Mouse (Mus musculus) adrenal gland, postnatal 14 days (tissue): ENCODE data around the gene Trp53rkb. TPM values are rescaled to one million over a fixed set of nuclear protein-coding genes. Genes with fewer than 3 reads are reported as not detected.

Experiments used
- DNase-seq: peaks from one replicate; pipeline ENCODE4 v3.0.0; 2021; ENCODE audit warnings: mixed read lengths
- total RNA-seq: library from RNA; stranded (reverse); gene quantifications from 2 replicates; pipeline ENCODE4 v1.2.3, GENCODE M21; 2021

The Trp53rkb gene
- total RNA-seq, 1 experiment from 2014 or later = 4.4 TPM

- no peak for DNase-seq
These were observed 7.5 kb downstream of the Trp53rkb start for GRCm38 (mm10) chr2:166799615-166800472.

DNA sequence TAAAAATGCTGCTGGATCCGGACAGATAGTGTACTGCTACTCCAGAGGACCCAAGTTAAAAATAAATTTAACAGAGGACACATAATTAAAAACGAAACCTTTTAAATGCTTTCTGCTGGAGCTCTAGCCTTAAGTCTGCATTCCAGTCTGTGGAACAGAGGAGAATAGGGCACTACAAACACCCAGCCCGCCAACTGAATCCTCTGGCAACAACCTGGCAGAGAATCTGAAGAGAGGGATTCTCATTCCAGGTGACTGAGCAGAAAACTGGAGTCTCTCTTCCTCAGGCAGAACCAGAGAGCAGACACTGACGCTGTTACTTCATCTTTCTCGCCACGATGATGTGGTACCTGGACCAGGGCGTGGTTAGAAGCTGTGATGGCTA is 8.1 kb downstream of the Trp53rkb start:
- no peak for DNase-seq

DNA sequence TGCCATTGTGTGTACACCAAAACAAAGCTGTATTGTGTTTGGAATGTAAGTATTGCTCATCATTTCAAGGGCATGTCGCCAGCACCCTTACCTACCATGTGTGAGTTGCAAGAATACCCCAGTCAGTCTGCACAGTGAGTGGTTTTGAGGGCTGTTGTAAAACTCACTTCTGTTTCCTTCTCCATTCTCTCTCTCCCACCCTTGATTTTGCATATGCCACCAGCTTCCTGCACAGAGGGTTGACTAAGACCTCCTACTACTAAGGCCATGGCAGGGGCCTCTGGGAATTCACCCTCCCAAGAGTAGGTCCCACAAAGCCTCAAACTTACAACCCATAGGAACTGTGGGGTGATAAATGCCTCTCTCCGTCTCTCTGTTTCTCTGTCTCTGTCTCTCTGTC is 9.1 kb downstream of the Trp53rkb start:
- no peak for DNase-seq

DNA sequence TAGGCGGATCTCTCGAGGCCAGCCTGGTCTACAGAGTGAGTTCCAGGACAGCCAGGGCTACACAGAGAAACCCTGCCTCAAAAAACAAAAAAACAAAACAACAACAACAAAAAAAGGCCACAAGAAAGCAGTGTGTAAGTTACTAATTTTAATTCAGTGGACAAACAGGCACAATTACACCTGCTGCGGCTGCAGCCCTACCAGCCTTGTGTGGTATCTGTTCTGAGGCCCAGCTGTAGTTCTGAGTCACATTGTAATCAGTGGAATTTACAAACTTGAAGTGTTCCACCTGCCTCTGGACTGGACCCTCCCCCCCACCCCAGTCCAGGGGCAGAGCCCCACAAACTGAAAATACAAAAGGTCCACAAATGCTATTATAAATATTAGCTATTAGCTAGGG is 11.0 kb downstream of the Trp53rkb start:
- no peak for DNase-seq

DNA sequence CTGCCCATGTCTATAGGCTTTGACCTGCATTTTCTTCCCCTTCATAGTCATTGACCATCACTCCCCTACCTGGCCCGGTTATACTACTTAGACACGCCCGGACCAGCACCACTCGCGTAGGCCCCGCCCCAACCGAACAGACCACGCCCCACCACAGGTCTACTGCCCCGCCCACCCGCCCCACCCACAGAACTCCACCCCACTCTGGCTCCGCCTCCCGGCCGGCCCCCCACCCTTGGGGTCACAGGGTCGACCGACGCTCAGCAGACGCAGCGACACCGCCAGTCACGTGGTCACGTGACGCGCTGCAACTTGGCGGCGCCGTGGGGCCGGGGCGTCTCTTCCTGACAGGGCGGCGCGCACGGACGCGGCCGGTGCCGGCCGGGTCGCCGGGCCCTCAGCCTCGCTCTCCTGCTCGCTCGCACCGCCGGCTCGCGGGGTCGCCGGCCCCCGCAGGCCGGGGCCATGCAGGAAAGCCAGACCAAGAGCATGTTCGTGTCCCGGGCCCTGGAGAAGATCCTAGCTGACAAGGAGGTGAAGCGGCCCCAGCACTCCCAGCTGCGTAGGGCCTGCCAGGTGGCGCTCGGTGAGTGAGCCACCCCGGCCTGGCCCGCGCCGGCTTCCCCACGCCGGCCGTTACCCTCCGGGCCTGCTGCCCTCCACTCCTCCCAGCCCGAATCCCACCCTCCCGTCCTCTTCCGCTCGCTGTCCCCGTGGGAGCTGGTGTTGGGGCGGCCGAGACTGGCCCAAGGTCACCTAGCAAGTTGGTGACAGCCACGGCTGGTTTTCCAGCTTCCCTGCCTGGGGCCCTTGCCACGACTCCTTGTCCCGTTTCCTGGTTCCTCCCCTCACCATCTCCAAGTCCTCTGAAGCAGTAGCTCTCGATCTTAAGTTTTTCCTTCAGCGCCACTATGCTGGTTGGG is 13.2 kb downstream of the Trp53rkb start, which contains the start of gene Arfgef2:
Gene Arfgef2, plus strand, starts transcription at position 339 of the 923 bp plus-strand sequence.
- peak; percentile 96 for DNase-seq

DNA sequence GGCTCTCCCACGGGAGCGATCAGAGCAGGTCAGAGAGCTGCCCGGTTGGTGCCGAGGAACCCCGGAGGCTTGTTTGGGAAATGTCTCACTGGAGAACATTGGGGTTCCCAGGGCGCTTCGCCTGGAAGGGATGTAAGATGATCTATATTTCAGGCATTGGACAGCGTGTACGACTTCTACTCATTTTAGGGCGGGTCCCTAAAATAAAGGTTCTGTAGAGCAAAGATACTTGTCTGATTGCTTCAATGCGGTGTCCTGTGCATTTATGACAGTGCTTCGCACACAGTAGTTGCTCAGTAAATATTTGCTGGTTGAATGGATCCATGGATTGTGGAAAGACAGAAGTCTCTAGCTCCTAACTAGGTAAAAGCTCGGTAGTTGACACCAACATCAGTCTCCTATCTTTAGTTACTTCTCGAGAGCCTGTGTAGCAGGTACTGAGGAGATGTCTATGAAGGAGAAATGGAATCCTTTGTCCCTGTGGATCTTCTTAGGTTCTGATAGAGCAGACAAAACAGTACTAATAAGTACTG is 13.9 kb downstream of the Trp53rkb start:
- DNase-seq = no peak

DNA sequence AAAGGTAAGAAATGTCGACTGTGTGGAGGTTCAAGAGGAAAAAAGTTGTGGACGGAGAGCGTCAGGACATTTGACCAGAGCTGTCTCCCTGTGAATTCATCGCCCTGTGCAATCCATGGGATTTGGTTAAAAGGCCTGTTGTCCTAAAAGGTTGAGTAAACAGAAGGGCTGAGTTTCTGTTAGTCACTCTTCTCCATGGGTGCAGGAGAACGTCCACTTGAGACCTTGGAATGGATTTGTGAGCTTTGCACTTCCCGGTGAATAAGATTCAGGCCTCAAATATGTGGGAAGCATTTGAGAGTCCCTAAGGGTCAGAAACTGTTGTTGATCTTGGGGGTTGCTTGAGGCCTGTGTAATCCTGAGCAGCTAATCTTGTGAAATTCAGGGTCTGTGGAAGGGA is 14.5 kb downstream of the Trp53rkb start:
- DNase-seq = no peak

DNA sequence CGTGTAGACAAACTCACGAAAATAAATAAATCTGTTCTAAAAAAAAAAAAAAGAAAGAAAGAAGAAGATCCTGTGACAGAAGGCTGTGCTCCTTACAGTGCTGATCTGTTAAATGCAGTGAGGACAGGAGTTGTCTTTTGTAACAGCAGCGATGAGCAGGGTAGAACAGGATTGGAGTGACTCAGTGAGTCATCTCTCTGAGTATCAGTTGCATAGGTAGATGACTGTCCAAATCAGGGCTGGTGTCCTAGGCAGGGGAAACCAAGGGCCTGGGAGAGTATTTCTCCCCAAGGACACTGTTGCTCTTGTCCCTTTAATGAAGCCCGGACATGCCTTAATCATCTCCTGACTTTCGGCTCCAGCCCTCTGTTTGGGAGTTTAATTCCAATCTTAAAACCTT is 17.2 kb downstream of the Trp53rkb start:
- DNase-seq = peak; percentile 37

DNA sequence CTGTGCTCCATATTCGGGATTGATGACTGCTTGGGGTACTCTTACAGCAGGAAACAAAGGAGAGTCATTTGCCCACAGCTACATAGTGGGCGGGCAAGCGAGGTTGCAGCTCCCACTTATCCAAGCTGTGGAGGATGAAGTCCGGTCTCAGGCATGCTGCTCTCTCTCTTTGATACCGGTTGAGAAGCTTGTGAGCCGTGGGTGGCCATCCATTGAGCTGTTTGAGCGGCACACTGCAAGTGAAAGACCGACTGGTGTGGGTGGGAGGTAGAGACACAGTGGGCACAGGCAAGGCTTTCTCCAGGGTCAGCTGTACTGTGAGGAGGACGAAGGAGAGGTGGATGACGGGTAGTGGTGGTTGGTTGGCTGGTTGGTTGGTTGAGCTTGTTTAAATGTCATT is 18.5 kb downstream of the Trp53rkb start:
- no peak for DNase-seq

- no peak for DNase-seq
These were observed 26.3 kb downstream of the Trp53rkb start for GRCm38 (mm10) chr2:166818463-166819143.

DNA sequence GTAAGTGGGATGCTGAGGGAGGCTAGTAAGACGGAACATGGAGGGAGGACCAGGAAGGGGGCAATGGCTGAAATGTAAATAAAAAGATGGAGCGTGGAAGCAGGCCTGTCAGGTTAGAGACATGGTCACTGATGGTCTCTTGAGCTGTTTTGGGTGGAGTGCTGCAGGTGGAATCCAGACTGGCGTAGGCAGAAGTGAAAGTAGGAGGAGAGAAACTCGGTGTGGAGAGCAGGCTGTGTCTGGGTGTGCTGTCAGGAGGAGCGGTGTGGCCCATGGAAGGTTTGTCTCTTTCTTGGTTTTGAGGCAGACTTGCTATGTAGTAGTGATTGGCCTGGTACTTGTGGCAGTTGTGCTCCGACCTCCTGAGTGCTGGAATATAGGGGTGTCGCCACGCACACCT is 27.5 kb downstream of the Trp53rkb start:
- DNase-seq = no peak

GRCm38 (mm10) chr2:166820844-166821243 is 28.5 kb downstream of the Trp53rkb start:
- DNase-seq = no peak

DNA sequence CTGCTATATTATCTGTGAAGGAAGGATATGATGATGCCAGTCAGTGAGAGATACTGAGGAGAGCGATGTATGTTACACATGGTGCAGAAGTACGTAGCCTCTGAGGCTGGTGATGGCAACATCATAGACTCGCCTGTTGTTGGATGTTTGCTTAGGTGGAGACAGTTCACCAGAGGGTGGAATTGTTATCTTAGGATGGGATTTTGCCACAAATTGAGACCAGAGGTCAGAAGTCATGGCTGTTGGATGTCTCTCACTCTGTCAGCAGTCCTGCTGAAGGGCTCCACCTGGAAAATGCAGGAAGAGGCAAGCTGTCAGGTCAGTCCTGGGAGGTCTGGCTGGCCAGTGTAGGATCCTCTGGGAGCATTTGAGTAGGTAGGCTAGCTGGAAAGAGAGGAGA is 29.1 kb downstream of the Trp53rkb start:
- DNase-seq = no peak

DNA sequence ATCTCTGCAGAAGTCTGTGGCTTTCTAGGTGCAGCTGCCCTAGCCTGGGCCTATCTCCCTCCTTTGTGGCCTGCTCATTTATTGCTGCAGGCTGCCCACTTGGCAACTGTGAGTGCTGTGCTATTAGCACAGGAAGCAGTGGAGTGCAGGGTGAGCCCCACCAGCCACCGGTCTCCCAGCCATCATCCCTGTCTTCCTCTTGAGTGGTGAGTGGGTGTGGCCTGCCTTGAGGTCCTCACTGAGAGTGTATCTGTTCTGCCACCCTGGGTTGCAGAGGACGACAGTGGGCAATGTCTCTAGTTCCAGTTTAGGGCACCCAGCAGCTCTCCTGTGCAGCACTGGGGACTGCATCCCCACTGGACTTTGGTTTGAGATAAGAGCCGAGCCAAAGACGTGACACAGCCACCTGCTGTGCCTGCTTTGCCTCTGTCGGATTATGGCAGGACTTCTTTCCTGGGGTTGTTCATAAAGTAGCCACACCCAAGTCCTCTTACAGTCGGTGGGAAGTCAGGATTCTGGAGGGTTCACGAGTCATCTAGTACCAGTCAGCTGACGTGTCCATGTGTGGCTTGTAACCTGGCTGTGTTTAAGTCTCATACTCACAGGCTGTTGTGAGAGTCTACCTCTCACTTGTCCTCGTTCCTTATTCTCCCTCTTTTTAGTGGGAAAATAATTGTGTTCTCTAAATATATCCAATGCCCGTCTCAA is 29.9 kb downstream of the Trp53rkb start:
- no peak for DNase-seq

- DNase-seq = no peak
These were observed 30.6 kb downstream of the Trp53rkb start for GRCm38 (mm10) chr2:166822901-166823300.

DNA sequence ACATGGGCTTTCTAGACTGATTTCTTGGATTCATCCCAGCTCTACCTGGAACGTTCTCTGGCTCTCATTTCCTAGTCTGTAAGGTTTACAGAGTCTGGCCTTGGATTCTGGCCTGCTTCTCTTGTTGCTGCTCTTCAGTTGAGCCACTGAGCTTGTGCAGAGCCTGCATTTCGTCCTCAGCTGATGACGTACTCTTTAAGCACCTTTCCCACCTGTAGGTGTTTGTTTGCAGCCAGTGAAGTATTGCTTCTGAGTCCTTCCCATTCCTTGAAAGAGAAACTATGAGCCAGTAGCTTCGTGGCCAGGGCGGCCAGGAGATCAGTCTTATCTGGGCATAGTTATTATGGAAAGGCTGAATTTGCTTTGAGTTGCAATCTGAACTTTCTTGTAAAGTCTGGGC is 32.1 kb downstream of the Trp53rkb start:
- DNase-seq = no peak

DNA sequence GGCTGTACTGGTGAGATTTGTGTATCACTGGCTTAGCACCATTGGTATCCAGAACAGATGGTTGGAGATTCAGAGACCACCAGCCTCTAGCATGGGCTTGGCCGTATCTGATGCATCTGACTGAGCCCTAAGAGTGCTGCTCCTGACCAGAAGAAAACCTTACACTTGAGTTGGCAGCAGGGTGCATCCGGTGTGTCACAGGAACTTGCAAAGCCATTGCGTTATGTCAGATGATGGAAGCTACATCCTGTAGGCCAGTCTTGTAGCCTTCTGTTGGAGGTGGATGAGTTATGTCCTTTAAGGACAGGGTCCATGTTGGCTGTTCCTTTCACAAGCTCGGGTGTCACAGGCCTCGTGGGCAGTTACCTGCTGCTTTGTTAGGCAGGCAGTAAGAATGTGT is 32.7 kb downstream of the Trp53rkb start:
- no peak for DNase-seq

- no peak for DNase-seq
These were observed 34.3 kb downstream of the Trp53rkb start for GRCm38 (mm10) chr2:166826491-166827224.

DNA sequence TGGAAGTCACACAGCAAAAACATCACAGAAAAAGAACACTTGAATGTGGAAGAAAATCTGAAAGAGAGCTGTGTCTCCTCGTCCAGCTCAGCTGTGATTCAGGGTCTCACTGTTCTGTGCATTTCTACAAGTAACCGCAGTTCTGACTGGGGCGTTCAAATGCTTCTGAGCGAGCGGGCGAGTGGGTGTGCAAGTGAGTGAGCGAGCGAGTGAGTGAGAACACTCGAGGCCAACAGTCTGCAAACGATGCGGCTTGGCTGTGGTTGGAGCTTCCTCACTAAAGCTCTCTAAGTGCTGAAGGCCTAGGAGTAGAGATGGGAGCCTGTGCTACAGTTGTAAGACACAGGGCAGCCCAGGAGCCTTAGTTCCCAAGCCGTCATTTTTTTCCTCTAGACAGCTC is 36.0 kb downstream of the Trp53rkb start:
- DNase-seq = no peak

GRCm38 (mm10) chr2:166830350-166830749 is 38.0 kb downstream of the Trp53rkb start:
- no peak for DNase-seq

- DNase-seq = peak; percentile 28
These were observed 41.8 kb downstream of the Trp53rkb start for GRCm38 (mm10) chr2:166834091-166834490.
